Mouse (Mus musculus) limb, embryonic 11.5 days (tissue): ENCODE measurements at regions not wholly inside any gene's neighbourhood (a gene's known extent, or its start where the extent isn't known, plus 50 kb on each side); places are given as distances from the start of the nearest gene placed in this dataset.

ENCODE experiments used
- ATAC-seq: fragments of 200-750 bp; cut with Nextera tagmentation; 2 replicates; pipeline ENCODE4 v1.8.0; 2017; ENCODE audit warnings: low read depth; ENCODE audit not compliant: insufficient number of reproducible peaks, low FRiP score, low TSS enrichment
- DNase-seq: peaks from one replicate; pipeline ENCODE4 v3.0.0-alpha.2; 2015; ENCODE audit warnings: low spot score
- H3K27ac ChIP-seq: fragments of 300-500 bp; sonication (generic); replicated peaks from 2 replicates; pipeline ENCODE4 v1.5.1; 2014; ENCODE audit warnings: low read depth, mild to moderate bottlenecking, low read length
- H3K27me3 ChIP-seq: fragments of 300-500 bp; sonication (generic); 2 replicates; pipeline ENCODE4 v1.6.1; 2014; ENCODE audit warnings: mild to moderate bottlenecking, low read length, mixed read lengths; ENCODE audit not compliant: control insufficient read depth, insufficient read depth
- H3K36me3 ChIP-seq: fragments of 300-500 bp; sonication (generic); 2 replicates; pipeline ENCODE4 v1.6.1; 2014; ENCODE audit warnings: mild to moderate bottlenecking, low read length, moderate library complexity, mixed read lengths; ENCODE audit not compliant: control insufficient read depth, insufficient read depth
- H3K4me1 ChIP-seq: fragments of 300-500 bp; sonication (generic); 2 replicates; pipeline ENCODE4 v1.6.1; 2014; ENCODE audit warnings: low read length, mixed read lengths; ENCODE audit not compliant: control insufficient read depth, insufficient read depth
- H3K4me2 ChIP-seq: fragments of 300-500 bp; sonication (generic); 2 replicates; pipeline ENCODE4 v1.6.1; 2014; ENCODE audit warnings: low read depth, mild to moderate bottlenecking, moderate library complexity; ENCODE audit not compliant: severe bottlenecking
- H3K4me3 ChIP-seq: fragments of 300-500 bp; sonication (generic); 2 replicates; pipeline ENCODE4 v1.5.1; 2014; ENCODE audit warnings: low read depth, low read length
- H3K9ac ChIP-seq: fragments of 300-500 bp; sonication (generic); 2 replicates; pipeline ENCODE4 v1.6.1; 2014; ENCODE audit warnings: mild to moderate bottlenecking, low read length
- H3K9me3 ChIP-seq: fragments of 300-500 bp; sonication (generic); 2 replicates; pipeline ENCODE4 v1.6.1; 2016; ENCODE audit warnings: low read length; ENCODE audit not compliant: control insufficient read depth
- whole genome bisulfite sequencing: fragments of 180-500 bp; shearing (Covaris S2); extraction: QIAGEN DNeasy Blood & Tissue Kit; methylation state at CpG from one replicate; pipeline ENCODE4 v1.1.7; 2014; 5-methylcytosine and 5-hydroxymethylcytosine counted together

DNA sequence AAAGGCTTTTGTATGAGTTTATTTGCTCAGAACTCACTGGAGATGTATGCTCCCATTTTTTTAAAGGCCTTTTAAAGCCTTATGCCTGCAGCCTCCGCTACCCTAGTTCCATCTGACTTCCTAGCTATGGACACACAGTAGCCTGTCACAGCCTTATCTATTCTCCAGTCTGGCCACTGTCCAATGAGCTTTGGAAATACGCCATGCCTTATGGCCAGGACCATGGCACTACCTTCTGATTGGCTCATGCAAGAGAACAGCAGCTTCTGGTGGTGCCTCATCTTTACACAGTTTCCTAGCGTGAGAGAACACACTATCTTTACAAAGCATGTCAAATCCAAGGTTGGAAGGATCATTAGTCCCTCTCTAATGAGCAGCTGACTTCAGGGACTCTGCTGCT is 424.1 kb upstream of the Zdhhc25 start:
- DNase-seq (no peak), ATAC-seq (no peak)
- H3K4me1 ChIP-seq, result no peaks in the 10 kb centered on the region
- H3K9me3 ChIP-seq, result no peaks in the 10 kb centered on the region
- no peaks in the 10 kb centered on the region for H3K27me3 ChIP-seq
- WGBS, result 78% methylated on average over 3 of the region's 3 CpGs
- no peak overlapping the region for H3K9ac ChIP-seq
- no peak overlapping the region for H3K4me3 ChIP-seq
- no peak overlapping the region for H3K4me2 ChIP-seq
- H3K27ac ChIP-seq, result no peak overlapping the region
- no peaks in the 10 kb centered on the region for H3K36me3 ChIP-seq

GRCm38 (mm10) chr15:88196539-88196938 is 403.6 kb upstream of the Zdhhc25 start:
- no peaks in the 10 kb centered on the region for H3K9me3 ChIP-seq
- no peaks in the 10 kb centered on the region for H3K27me3 ChIP-seq
- no peak overlapping the region for H3K9ac ChIP-seq
- no peak for ATAC-seq
- no peaks in the 10 kb centered on the region for H3K36me3 ChIP-seq
- H3K4me1 ChIP-seq, result no peaks in the 10 kb centered on the region
- no peak overlapping the region for H3K27ac ChIP-seq
- no peak overlapping the region for H3K4me2 ChIP-seq
- 88% methylated on average over 2 of the region's 2 CpGs for WGBS
- no peak overlapping the region for H3K4me3 ChIP-seq
- no peak for DNase-seq

GRCm38 (mm10) chr15:88202736-88203135 is 397.4 kb upstream of the Zdhhc25 start:
- 59% methylated on average over 3 of the region's 3 CpGs for WGBS
- no peak overlapping the region for H3K9ac ChIP-seq
- no peak overlapping the region for H3K4me2 ChIP-seq
- H3K27ac ChIP-seq, result no peak overlapping the region
- H3K4me1 ChIP-seq, result no peaks in the 10 kb centered on the region
- ATAC-seq (no peak), DNase-seq (no peak)
- H3K4me3 ChIP-seq, result no peak overlapping the region
- H3K27me3 ChIP-seq, result no peaks in the 10 kb centered on the region
- H3K36me3 ChIP-seq, result no peaks in the 10 kb centered on the region
- H3K9me3 ChIP-seq, result no peaks in the 10 kb centered on the region

DNA sequence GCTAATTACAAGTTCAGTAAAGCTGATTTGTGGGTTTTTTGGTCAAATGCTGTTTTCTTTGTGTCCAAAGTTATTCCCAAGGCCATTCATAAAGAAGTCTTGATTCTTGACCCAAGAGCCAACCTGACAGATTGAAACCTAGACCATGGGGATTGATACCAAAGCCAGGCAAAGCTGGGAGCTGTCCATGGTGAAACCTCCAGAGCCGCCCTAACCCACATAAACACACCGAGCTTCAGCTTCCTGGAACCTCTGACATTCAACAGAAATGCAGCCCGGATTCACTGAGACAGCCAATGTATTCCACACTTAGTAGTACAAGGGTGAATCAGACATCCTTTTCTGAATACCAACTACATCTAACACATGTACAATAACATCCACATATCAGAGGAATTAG is 386.7 kb upstream of the Zdhhc25 start:
- no peaks in the 10 kb centered on the region for H3K4me1 ChIP-seq
- no peak overlapping the region for H3K4me3 ChIP-seq
- no peaks in the 10 kb centered on the region for H3K9me3 ChIP-seq
- no peak for ATAC-seq
- no peak overlapping the region for H3K4me2 ChIP-seq
- H3K27me3 ChIP-seq, result no peaks in the 10 kb centered on the region
- H3K36me3 ChIP-seq, result no peaks in the 10 kb centered on the region
- peak; percentile 51 for DNase-seq
- 35% methylated on average over 3 of the region's 3 CpGs for WGBS
- no peak overlapping the region for H3K27ac ChIP-seq
- H3K9ac ChIP-seq, result no peak overlapping the region

- no peaks in the 10 kb centered on the region for H3K9me3 ChIP-seq
- ATAC-seq, result no peak
- H3K36me3 ChIP-seq, result no peaks in the 10 kb centered on the region
- 61% methylated on average over 4 of the region's 4 CpGs for WGBS
- no peak overlapping the region for H3K4me3 ChIP-seq
- no peaks in the 10 kb centered on the region for H3K27me3 ChIP-seq
- no peaks in the 10 kb centered on the region for H3K4me1 ChIP-seq
- H3K4me2 ChIP-seq, result no peak overlapping the region
- DNase-seq, result no peak
- H3K27ac ChIP-seq, result no peak overlapping the region
- H3K9ac ChIP-seq, result no peak overlapping the region
These were observed 385.8 kb upstream of the Zdhhc25 start for GRCm38 (mm10) chr15:88214286-88214685.

DNA sequence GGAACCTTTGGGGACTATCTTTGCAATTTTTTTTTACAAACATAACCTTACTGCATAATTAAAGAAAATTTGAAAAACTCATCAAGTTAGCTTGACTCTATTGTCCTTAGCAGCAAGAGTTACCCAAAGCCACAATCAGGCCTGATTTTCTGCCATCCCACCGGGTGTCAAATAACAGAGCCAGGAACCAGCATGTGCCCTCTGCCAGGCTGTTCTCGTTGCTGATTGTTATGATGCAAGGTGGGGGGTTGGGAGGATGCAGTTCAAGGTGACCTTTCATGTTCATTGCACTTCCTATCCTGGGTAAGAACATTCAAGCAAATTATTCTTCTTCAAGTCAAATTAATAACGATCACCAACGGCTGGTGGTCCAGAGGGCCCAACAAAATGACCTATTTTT is 370.6 kb upstream of the Zdhhc25 start:
- H3K4me3 ChIP-seq, result no peak overlapping the region
- H3K4me2 ChIP-seq, result no peak overlapping the region
- H3K27ac ChIP-seq, result no peak overlapping the region
- WGBS, result 59% methylated on average over 4 of the region's 4 CpGs
- ATAC-seq (no peak), DNase-seq (no peak)
- H3K27me3 ChIP-seq, result no peaks in the 10 kb centered on the region
- H3K9ac ChIP-seq, result no peak overlapping the region
- H3K4me1 ChIP-seq, result no peaks in the 10 kb centered on the region
- no peaks in the 10 kb centered on the region for H3K9me3 ChIP-seq
- no peaks in the 10 kb centered on the region for H3K36me3 ChIP-seq

DNA sequence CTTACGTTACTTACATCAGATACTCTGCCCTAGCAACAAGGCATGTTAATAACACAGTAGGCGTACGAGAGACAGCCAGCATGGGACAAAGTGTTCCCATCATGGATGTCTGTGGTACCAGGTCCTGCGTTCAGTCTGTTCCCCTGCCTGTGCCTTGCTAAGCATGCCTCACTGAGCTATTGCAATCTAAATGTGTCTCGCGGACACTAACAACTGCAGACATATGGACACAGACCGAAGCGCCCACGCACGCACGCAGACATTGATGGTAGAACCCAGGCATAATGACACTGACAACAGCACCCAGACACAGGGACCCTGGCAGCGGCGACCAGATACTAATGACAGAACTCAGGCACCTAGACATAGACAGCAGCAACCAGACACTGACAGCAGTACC is 355.5 kb upstream of the Zdhhc25 start:
- Histone ChIP-seq H3K9me3 (no peaks in the 10 kb centered on the region), H3K4me3 (no peak overlapping the region), H3K4me1 (no peaks in the 10 kb centered on the region), H3K27ac (no peak overlapping the region), H3K27me3 (no peaks in the 10 kb centered on the region), H3K36me3 (no peaks in the 10 kb centered on the region), H3K4me2 (no peak overlapping the region), H3K9ac (no peak overlapping the region)
- ATAC-seq (no peak), DNase-seq (no peak)
- 91% methylated on average over 13 of the region's 13 CpGs for WGBS

DNA sequence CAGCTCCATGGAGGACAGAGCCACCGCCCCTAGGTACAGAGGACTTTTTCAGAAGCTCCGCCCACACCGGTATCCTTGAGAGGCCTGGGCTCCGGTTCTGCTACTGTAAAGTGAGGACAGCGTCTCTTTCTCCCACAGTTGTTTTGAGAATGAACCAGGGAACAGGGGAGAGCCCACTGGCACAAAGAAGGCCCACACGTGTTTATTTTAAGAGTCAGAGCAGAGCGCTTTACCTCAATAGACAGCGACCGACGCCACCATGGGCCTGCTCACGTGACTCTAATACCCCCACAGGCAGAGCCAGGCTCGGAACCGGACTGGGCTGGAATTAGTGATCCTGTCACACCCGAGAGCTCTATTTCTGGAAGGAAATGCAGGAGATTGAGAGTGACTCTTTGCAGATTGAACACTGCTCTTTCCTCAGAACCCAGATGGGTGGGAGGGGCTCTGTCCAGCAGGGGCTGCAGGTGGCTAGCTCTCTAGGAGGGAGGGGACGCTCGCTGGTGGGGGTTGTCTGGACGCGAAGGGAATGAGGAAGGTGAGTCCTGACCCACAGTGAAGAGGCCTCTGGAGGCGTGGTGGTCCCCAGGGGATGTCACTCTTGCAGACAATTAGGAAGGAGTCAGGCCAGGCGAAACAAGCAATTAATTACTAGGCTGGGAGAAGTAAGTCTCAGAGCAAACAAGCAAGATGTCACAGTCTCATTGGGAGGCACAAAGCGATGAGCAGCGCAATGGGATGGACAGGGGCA is 354.4 kb upstream of the Zdhhc25 start:
- Histone ChIP-seq H3K9ac (no peak overlapping the region), H3K27me3 (no peaks in the 10 kb centered on the region), H3K9me3 (no peaks in the 10 kb centered on the region), H3K36me3 (no peaks in the 10 kb centered on the region), H3K4me2 (no peak overlapping the region), H3K27ac (no peak overlapping the region), H3K4me3 (no peak overlapping the region), H3K4me1 (no peaks in the 10 kb centered on the region)
- WGBS, result 60% methylated on average over 22 of the region's 22 CpGs
- DNase-seq (no peak), ATAC-seq (no peak)
